Mouse (Mus musculus): ENCODE measurements around the gene Polk. TPM values are rescaled to one million over a fixed set of nuclear protein-coding genes. Genes with fewer than 3 reads are reported as not detected.

Polk gene
- total RNA-seq, 4 experiments from 2014 or later: 12.8 to 15.2 (median 14.3) TPM

DNA sequence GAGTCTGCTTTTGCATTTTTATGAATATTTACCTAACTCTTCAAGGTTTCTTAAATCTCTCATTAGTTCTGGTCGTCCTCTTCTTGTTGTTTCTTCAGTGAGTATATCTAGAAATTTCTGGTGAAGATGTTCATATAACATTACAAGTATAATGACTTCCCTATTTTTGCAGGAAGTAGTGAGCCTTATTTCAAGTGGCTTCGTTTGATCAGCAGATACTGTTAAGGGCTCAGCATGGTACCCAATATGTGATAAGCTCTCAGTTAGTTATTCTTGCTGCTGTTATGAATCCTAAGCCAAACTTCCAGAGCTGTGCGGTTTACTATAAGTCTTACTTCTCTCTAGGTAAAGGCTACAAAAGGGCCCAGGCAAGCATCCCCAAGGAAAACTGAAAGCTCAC lies 12.8 kb downstream of the Polk start:
- no peak for DNase-seq (ENCODE audit: low spot score in 2 of 2)

GRCm38 (mm10) chr13:96528776-96529175 lies 13.6 kb downstream of the Polk start:
- no peak for DNase-seq (ENCODE audit: low spot score in 2 of 2)

- DNase-seq (ENCODE audit: low spot score in 2 of 2): no peak
Measured at GRCm38 (mm10) chr13:96527856-96528255, 14.5 kb downstream of the Polk start.

DNA sequence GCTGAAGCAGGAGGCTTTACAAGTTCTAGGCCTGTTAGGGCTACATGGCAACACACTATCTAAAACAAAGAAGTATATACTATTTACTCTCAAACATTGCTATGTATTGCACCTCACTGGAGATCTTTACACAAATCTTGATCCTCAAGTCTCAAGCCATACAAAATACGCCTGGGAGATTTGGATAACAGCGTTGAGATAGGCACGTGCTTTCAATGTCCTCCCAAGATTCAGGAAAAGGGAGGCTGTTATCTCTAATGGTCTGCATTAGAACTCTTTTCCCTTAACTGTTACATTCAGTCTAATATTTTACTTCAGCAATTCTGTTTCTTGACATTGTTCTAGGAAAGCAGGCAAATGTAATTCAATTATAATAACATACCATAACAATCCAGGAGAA lies 15.4 kb downstream of the Polk start:
- no peak for DNase-seq (ENCODE audit: low spot score in 2 of 2)

GRCm38 (mm10) chr13:96521294-96521693 lies 21.1 kb downstream of the Polk start:
- DNase-seq (ENCODE audit: low spot score in 2 of 2): no peak

- no peak for DNase-seq (ENCODE audit: low spot score in 2 of 2)
Measured at GRCm38 (mm10) chr13:96517335-96517734, 25.0 kb downstream of the Polk start.

- no peak for DNase-seq (ENCODE audit: low spot score in 2 of 2)
Measured at GRCm38 (mm10) chr13:96516249-96516648, 26.1 kb downstream of the Polk start.

- DNase-seq (ENCODE audit: low spot score in 2 of 2): no peak
Measured at GRCm38 (mm10) chr13:96514154-96514942, 28.0 kb downstream of the Polk start.

DNA sequence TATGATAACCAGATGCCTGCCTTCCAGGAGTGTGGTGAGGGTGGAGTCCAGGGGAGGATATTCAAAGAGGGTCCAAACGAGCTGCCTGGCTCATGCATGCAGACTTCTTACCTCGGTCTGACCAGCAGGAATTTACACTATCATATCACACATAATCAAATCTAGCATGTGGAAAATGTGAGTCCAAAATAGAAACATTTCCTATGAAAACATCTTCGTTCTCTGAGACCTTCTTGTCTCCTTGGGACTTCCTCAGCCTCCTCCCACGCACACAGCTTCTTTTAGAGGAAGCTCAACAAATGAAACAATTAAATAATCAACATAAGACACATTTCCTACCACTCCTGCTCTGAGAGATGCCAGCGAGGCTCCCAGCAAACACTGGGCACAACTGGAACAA lies 30.5 kb downstream of the Polk start:
- DNase-seq (ENCODE audit: low spot score in 2 of 2): no peak

DNA sequence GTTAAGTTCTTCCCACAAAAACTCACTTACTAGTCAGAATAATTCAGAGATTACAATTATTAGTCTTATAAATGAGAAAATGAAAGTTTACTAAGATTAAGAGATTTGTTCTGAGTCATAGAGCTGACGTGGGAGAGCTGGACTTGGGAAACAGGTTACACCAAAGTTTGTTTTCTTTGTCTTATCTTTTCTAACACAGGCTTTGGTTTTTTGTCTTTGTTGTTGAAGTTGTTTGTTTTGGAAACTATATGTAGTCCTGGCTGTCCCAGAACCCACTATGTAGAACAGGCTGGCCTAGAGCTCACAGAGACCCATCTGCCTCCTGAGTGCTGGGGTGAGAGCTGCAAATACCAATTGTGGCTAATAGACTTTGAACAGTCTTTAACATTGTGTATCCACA lies 31.1 kb downstream of the Polk start:
- DNase-seq (ENCODE audit: low spot score in 2 of 2): no peak

- no peak for DNase-seq (ENCODE audit: low spot score in 2 of 2)
Measured at GRCm38 (mm10) chr13:96510635-96511034, 31.7 kb downstream of the Polk start.

GRCm38 (mm10) chr13:96507541-96507940 lies 34.8 kb downstream of the Polk start:
- no peak for DNase-seq (ENCODE audit: low spot score in 2 of 2)

- DNase-seq (ENCODE audit: low spot score in 2 of 2): no peak
Measured at GRCm38 (mm10) chr13:96506313-96506712, 36.1 kb downstream of the Polk start.

- no peak for DNase-seq (ENCODE audit: low spot score in 2 of 2)
Measured at GRCm38 (mm10) chr13:96505661-96506060, 36.7 kb downstream of the Polk start.

DNA sequence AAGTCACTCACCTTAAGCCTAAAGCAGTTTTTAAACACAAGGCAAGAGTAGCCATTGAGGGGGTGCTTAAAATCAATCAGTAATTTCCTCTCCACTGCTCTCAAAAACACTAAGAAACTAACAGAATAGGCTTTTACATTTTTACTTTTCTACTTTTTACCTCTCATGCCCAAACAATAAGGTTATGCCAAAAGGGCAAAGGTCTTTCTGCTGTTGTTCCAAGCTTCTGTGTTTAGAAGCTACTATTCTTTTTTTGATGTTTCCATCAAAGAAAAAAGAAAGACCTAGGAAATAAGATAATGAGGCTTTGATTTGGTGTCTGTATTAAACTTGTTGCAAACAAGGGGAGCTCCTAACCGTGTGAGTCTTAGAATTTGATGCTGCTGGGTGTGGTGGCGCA lies 42.5 kb downstream of the Polk start:
- no peak for DNase-seq (ENCODE audit: low spot score in 2 of 2)

GRCm38 (mm10) chr13:96496630-96497029 lies 45.7 kb downstream of the Polk start:
- no peak for DNase-seq (ENCODE audit: low spot score in 2 of 2)

- no peak for DNase-seq (ENCODE audit: low spot score in 2 of 2)
Measured at GRCm38 (mm10) chr13:96490433-96490832, 51.9 kb downstream of the Polk start, which contains the start of gene Gm17622. Gene Gm17622, plus strand, starts transcription at chr13:96490733.

- DNase-seq (ENCODE audit: low spot score in 2 of 2): no peak
Measured at GRCm38 (mm10) chr13:96487968-96488367, 54.4 kb downstream of the Polk start.

DNA sequence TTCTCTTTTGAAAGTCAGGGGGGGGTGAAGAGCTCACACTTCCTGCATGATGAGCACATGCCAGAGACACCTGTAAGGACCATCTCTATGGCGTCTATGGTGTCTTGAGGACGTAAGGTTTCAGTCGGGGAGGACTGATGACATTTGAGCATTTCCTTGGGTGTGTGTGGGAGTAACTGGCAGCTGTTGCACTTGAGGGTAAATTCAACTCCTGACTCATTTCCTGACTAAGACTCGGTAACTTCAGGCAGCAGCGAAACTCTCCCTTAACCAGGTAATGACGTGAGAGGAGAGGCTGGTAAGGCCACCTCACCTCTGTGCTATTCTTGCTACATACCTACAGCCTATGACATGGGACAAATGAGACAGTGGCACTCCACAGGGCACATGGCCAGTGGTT lies 55.1 kb downstream of the Polk start:
- no peak for DNase-seq (ENCODE audit: low spot score in 2 of 2)

- no peak for DNase-seq (ENCODE audit: low spot score in 2 of 2)
Measured at GRCm38 (mm10) chr13:96478991-96479390, 63.4 kb downstream of the Polk start.

GRCm38 (mm10) chr13:96477226-96477625 lies 65.2 kb downstream of the Polk start:
- DNase-seq (ENCODE audit: low spot score in 2 of 2): no peak

DNA sequence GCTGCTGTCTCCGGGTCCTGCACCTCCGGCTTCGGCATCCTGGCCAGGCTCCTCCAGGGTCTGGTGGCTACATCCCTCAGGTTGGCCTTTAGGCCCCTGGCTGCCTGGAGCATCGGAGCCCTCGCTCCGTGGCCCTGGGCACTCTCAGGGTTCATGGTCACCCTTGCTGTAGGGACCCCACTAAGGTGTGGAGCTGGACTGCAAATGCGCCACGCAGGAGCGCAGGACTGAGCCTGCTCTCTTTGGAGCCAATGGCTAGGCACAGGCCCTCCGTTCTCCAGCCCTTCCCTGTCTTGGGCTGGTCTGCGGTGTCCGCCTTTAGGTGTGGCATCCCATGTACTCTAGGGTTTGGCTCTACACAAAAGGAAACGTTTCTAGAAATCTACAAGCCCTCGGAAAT lies 71.4 kb downstream of the Polk start, which contains the start of gene Ankdd1b:
Gene Ankdd1b, minus strand, starts transcription at position 242 of the 400 bp plus-strand sequence.
- no peak for DNase-seq (ENCODE audit: low spot score in 2 of 2)

GRCm38 (mm10) chr13:96470556-96470955 lies 71.8 kb downstream of the Polk start:
- DNase-seq (ENCODE audit: low spot score in 2 of 2): no peak

Data from left cerebral cortex, adult 8-10 months (tissue).